Mouse (Mus musculus) cerebellum, adult 18-20 months (tissue): ENCODE data around the gene Slc7a3.
"Not testable (repeated sequence)": the region's sequence is repeated elsewhere in the genome, so short reads cannot be mapped to it uniquely, and the experiment has no call there.

Source experiments
- DNase-seq, 2 experiments: peaks; one replicate each; pipeline ENCODE4 v3.0.0; 2021

Slc7a3 gene

DNA sequence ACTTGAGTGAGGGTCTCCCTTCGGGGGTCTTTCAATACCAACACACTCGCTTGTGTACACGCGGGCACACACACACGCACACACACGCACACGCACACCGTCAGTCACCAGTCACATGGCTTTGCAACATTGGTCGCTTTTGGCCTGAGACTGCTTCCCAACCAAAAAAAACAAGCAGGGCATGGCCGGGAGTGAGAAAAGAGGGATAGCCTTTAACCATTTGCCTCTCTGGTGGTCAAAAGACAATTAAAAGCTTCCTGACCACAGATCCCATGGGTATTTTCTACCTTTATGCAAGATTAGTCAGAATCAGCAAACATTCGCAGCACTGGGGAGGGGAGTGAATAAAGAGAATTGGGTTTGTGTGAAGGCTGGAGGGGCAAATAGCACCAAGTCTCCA, at the start of gene Slc7a3:
TSS of gene Slc7a3 (minus strand) at position 101 of the 400 bp plus-strand sequence.
- no peak for DNase-seq

DNA sequence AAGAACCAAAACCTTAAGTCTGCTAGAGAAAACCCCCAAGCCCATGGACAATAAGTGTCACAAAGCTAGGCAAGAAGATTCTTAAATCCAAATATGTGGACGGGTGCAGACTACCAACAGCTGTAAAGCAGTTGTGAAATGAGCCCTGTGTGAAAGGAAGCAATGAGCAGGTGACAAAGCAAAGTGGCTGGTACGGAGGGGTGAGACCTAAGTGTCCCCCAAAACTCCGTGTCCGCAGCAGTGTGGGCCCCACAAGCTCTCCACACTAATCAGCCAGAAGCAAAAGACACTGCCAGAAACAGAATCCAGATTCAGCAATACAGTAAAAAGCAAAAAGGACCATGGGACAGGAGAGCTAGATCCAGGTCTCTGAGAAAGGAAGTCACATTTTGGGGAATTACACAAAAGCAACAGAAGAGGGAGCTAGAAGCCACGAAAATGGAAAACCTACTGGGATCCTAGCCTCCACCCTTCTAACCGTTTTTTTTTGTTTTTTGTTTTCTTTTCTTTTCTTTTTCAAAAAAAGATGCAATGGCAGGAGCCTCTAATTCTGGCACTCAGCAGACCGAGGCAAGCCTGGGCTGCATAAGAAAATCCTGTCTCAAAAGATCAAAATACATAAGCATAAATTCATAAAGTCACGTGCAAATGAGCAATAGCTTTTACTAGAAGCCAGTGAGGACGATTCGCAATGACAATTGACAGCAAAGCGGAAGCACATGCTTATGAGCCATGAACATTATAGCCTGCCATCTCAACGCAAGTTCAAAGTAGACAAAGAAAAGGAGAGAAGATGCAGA, 46.4 kb upstream of the Slc7a3 start:
- peak; percentile 20 to 30 for DNase-seq

DNA sequence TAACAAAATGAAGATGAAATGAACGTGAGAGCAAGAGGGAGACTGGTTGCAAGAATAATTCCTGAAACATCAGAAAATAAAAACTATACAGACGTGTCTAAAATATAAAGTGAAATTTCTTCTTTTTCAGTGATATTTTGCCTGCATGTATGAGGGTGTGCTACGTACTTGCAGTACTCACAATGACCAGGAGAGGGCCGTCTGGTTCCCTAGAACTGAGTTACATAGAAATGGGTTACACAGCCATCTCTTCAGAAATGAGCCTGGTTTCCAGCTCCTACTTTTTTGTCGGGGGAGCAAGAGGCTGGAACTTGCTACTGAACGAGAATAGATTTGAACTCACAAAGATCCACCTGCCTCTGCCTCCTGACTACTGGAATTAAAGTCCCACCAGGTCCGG, 45.2 kb upstream of the Slc7a3 start:
- peak; percentile 71 to 75 for DNase-seq

DNA sequence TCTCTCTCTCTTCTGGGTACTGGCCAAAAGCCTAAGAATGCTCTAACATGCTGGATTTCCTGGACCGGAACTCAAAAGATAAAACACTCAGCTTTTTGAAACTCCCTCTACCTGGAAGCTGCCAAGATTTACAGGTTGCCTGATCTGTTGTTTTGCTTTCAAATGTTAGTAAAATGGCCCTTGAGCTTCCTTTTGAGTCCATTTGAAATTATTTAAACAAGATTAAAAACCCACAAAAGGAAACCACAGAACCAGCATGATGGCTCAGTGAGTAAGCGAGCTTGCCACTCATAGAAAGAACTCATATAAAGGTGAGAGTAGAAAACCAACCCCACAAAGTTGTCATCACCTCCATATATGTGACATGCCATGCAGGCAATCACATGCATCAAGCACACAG, 42.7 kb upstream of the Slc7a3 start:
- no peak for DNase-seq

DNA sequence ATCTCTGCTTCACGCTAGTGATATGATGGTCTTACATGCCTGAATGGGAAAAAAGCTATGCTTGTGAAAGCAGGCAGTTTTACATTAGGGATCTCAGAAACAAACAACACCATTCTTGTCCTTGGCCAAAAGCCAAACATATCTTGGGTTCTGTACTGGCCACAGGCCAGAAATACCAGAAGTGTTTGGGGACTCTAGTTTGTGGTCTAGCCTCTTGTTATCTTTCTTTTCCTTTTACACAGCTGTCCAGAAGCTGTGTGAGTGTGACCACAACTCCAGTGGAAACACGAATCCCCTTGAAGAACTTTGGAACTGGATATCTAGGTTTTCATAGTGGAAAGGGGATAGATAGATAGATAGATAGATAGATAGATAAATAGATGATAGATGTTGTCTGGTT, 41.2 kb upstream of the Slc7a3 start:
- DNase-seq, result no peak

DNA sequence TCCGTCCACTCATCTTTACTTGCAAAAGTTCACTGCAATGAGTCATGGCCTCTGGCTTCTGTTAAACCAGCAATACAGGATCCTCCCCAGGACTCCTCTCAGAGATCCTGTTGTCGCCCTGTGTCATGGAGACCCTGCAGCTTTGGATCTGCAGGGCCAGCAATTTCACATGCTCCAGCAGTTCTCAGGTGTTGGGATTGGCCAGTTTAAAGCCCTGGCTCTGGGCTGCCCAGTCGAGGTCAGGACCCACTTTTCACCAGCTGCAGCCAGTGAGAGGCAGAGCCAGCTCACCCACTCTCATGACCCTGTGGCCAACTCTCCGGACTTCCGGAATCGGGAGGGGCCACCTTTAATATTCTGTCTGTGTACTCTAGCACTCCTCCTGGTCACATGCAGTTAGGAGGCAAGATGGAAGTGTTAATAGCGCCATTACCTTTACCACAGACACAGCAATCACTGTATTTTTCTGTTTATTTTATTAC, 40.7 kb upstream of the Slc7a3 start:
- no peak for DNase-seq

DNA sequence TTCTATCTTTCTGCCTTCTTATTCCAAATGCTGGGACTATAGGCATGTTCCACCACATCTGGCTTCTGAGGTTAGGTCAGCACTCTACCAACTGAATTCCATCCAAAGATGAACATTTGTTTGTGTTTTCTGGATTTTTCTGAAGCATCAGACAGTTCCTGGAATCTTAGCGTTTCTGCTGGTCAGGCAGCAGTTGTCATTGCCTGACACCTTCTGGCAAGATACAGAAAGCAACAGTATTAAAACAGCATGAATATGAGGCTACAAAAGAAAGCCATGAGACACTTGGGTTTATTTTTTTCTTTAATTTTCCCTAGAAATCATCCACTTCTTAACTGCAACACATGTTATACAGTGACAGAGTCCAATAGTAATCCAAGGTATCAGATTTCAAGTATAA, 34.7 kb upstream of the Slc7a3 start:
- DNase-seq, result no peak

DNA sequence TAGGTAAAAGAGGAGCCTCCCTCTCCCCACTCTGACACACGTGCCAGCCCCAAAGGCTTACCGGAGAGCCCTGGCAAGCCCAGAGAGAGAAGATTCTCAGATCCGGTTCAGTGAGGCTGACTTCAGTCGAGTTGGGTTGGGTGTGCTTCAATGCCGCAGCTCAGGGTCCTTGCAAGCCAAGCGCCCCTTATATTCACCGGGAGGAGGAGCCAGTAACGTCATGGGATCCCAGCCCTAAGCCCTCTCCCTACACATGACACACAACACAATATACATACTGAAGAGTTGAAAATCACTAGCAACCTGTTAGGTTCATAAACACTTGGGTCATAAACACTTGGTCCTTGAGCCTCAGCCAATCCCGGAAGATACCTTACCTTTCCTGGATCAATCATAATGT, 609 bp downstream of the Slc7a3 start:
- not testable (repeated sequence) for DNase-seq

DNA sequence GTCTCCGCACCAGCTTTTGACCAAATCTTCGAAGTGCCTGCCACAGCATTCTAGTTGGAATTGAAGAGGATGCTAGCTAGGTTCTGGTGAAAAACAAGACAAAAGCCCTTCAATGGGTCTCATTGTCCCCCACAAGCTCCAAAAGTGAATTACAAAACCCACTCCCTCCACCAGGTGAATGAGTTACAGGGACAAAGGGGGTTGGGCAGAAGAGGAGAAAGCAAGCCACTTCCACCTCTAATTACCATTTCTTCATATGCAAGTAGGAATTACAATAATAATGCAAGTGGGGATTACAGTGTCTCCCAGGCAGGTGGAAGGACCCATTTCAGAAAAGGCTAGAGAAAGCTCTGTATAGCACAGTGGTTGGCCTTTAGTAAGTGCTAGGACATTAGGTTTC, 1.6 kb downstream of the Slc7a3 start:
- DNase-seq, result no peak

DNA sequence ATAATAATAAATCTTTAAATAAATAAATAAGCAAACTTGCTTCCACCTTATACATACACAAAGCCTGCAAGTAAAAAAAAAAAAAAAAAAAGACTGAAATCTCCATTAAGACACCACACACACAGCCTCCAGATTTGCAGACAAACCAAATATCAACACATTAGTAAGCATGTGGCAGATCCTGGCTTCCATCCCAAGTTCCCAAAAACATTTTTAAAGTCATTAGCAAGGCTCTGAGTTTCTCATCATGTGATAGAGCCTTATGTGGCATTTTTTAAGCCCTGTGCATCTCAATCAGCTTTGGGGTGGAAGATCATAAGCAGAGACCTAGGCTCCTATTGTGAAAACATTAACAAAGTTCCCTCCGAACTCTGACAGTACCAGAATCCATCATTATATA, 20.6 kb downstream of the Slc7a3 start:
- no peak for DNase-seq

DNA sequence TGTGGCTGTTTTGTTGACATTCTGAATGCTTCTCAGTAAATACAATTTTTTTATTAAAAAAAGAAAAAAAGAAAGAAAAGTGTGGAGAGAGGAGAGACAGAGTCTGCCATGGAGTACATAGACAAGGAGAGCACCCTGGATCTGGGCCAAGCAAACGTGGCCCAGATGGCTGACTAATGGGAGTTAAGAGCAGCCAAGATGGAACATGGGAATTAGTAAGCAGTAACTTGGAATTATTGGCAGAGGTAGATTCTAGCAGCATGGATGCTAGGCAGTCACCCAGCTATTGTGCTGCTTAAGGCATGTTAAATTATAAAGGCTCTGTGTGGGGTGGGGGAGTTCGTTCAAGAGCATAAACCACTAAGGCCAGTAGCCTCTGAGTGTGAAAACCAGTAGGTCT, 22.3 kb downstream of the Slc7a3 start:
- peak in 1 of 2 experiments; percentile 1 for DNase-seq

DNA sequence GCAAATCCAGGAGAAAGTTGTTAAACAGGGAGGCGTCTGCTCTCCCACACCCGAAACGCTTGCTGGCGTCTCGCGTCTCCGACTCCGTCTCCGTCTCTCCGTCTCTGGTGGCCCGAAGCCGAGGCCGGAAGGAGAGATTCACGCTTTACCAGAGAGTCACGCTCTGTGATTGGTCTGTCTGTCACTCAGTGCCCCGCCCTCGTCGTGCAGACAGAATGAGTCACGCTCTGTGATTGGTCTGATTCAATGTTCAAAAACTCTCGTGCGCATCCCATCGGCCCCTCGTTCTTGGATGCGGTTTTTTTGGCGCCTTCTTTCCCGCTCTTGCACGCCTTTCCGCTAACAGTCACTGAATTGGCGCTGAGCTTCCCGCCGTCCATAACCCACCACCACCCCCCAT, 26.3 kb downstream of the Slc7a3 start, which contains the start of gene Tex11:
TSS of gene Tex11 (minus strand) at position 127 of the 400 bp plus-strand sequence.
- DNase-seq, result no peak
